Mouse (Mus musculus) liver, postnatal 0 days (tissue): ENCODE measurements around the gene Phf21a.

Experiments
- CTCF ChIP-seq: sonication (generic); IDR thresholded peaks from 2 replicates; pipeline ENCODE4 v1.5.1; 2016; ENCODE audit warnings: antibody characterized with exemption, low read depth
- EP300 ChIP-seq: IDR thresholded peaks from 2 replicates; pipeline ENCODE4 v1.6.1; 2016; ENCODE audit warnings: antibody characterized with exemption, low read depth, mild to moderate bottlenecking

- TF ChIP-seq EP300 = no peak
- no peak for TF ChIP-seq CTCF
Observed at GRCm38 (mm10) chr2:92272510-92272909, 179.6 kb downstream of the Phf21a start.
